Mouse (Mus musculus) intestine, embryonic 14.5 days (tissue): Measurements from ENCODE around the gene Galnt3. TPM values are rescaled to one million over a fixed set of nuclear protein-coding genes. Genes with fewer than 3 reads are reported as not detected.

Experiments used
- ATAC-seq: fragments of 200-750 bp; cut with Nextera tagmentation; replicated peaks from 2 replicates; pipeline ENCODE4 v1.8.0; 2017; ENCODE audit warnings: low read depth, moderate number of reproducible peaks, moderate TSS enrichment, moderate library complexity; ENCODE audit not compliant: low FRiP score, low TSS enrichment
- DNase-seq: peaks from one replicate; pipeline ENCODE4 v3.0.0-alpha.2; 2018; ENCODE audit warnings: low spot score
- H3K27ac ChIP-seq: fragments of 300-500 bp; sonication (generic); 2 replicates; pipeline ENCODE4 v1.5.1; 2014; ENCODE audit warnings: low read depth, mild to moderate bottlenecking, control low read depth
- H3K27me3 ChIP-seq: fragments of 300-500 bp; sonication (generic); replicated peaks from 2 replicates; pipeline ENCODE4 v1.6.1; 2014; ENCODE audit warnings: low read length, control low read depth; ENCODE audit not compliant: control insufficient read depth, insufficient read depth
- H3K36me3 ChIP-seq: fragments of 300-500 bp; sonication (generic); 2 replicates; pipeline ENCODE4 v1.6.1; 2014; ENCODE audit warnings: low read length, control low read depth; ENCODE audit not compliant: control insufficient read depth, insufficient read depth
- H3K4me1 ChIP-seq: fragments of 300-500 bp; sonication (generic); replicated peaks from 2 replicates; pipeline ENCODE4 v1.6.1; 2014; ENCODE audit warnings: low read length, control low read depth, mixed read lengths; ENCODE audit not compliant: control insufficient read depth, insufficient read depth
- H3K4me2 ChIP-seq: fragments of 300-500 bp; sonication (generic); 2 replicates; pipeline ENCODE4 v1.6.1; 2014; ENCODE audit warnings: low read length
- H3K4me3 ChIP-seq: fragments of 300-500 bp; sonication (generic); 2 replicates; pipeline ENCODE4 v1.5.1; 2014; ENCODE audit warnings: low read depth, low read length, control low read depth, mixed read lengths
- H3K9ac ChIP-seq: fragments of 300-500 bp; sonication (generic); 2 replicates; pipeline ENCODE4 v1.6.1; 2014; ENCODE audit warnings: mild to moderate bottlenecking, low read length
- H3K9me3 ChIP-seq: fragments of 300-500 bp; sonication (generic); 2 replicates; pipeline ENCODE4 v1.6.1; 2016; ENCODE audit warnings: low read length, control low read depth; ENCODE audit not compliant: control insufficient read depth
- WGBS: fragments of 180-500 bp; shearing (Covaris S2); extraction: QIAGEN DNeasy Blood & Tissue Kit; methylation state at CpG from one replicate; pipeline ENCODE4 v1.1.7; 2014; 5-methylcytosine and 5-hydroxymethylcytosine counted together
- polyA plus RNA-seq: library from polyadenylated mRNA; unstranded; fragments of >200 nt; fragmentation: Nextera tagmentation; extraction: Ambion mirVana; gene quantifications from 2 replicates; pipeline ENCODE4 v1.2.1, GENCODE M21; 2014

Gene Galnt3
- polyA plus RNA-seq, 1 experiment from 2014 or later: 9.2 TPM

GRCm38 (mm10) chr2:66148654-66149230 is 23.9 kb upstream of the Galnt3 start:
- Histone ChIP-seq H3K36me3 (no peaks in the 10 kb centered on the region), H3K9me3 (no peaks in the 10 kb centered on the region), H3K4me1 (peaks cover 5% of the 10 kb centered on the region), H3K9ac (no peak overlapping the region), H3K4me2 (no peak overlapping the region), H3K4me3 (no peak overlapping the region), H3K27me3 (no peaks in the 10 kb centered on the region), H3K27ac (no peak overlapping the region)
- 82% methylated on average over 10 of the region's 10 CpGs for WGBS
- ATAC-seq: no peak
- DNase-seq: no peak

- ATAC-seq (no peak), DNase-seq (no peak)
- Histone ChIP-seq H3K4me2 (no peak overlapping the region), H3K9me3 (no peaks in the 10 kb centered on the region), H3K4me1 (peaks cover 5% of the 10 kb centered on the region), H3K4me3 (no peak overlapping the region), H3K27ac (no peak overlapping the region), H3K36me3 (no peaks in the 10 kb centered on the region), H3K27me3 (no peaks in the 10 kb centered on the region), H3K9ac (no peak overlapping the region)
- 48% methylated on average over 4 of the region's 4 CpGs for WGBS
Measured at GRCm38 (mm10) chr2:66146473-66146872, 21.7 kb upstream of the Galnt3 start.

GRCm38 (mm10) chr2:66144770-66145169 is 20.0 kb upstream of the Galnt3 start:
- DNase-seq (peak; percentile 58), ATAC-seq (peak; percentile 84)
- Histone ChIP-seq H3K27ac (no peak overlapping the region), H3K9ac (no peak overlapping the region), H3K36me3 (no peaks in the 10 kb centered on the region), H3K4me1 (peaks cover 5% of the 10 kb centered on the region), H3K9me3 (no peaks in the 10 kb centered on the region), H3K27me3 (no peaks in the 10 kb centered on the region), H3K4me3 (no peak overlapping the region), H3K4me2 (no peak overlapping the region)
- WGBS: 6% methylated on average over 5 of the region's 5 CpGs

- Histone ChIP-seq H3K9me3 (no peaks in the 10 kb centered on the region), H3K4me2 (no peak overlapping the region), H3K9ac (no peak overlapping the region), H3K4me1 (peaks cover 5% of the 10 kb centered on the region), H3K36me3 (no peaks in the 10 kb centered on the region), H3K27ac (no peak overlapping the region), H3K27me3 (no peaks in the 10 kb centered on the region), H3K4me3 (no peak overlapping the region)
- 90% methylated on average over 4 of the region's 4 CpGs for WGBS
- no peak for DNase-seq
- no peak for ATAC-seq
Measured at GRCm38 (mm10) chr2:66143284-66143683, 18.5 kb upstream of the Galnt3 start.

- no peaks in the 10 kb centered on the region for H3K27me3 ChIP-seq
- no peak overlapping the region for H3K27ac ChIP-seq
- no peak for DNase-seq
- no peaks in the 10 kb centered on the region for H3K9me3 ChIP-seq
- no peak overlapping the region for H3K4me2 ChIP-seq
- H3K4me1 ChIP-seq: peaks cover 5% of the 10 kb centered on the region
- H3K9ac ChIP-seq: no peak overlapping the region
- WGBS: 73% methylated on average over 2 of the region's 2 CpGs
- no peaks in the 10 kb centered on the region for H3K36me3 ChIP-seq
- no peak overlapping the region for H3K4me3 ChIP-seq
- ATAC-seq: no peak
Measured at GRCm38 (mm10) chr2:66142711-66143110, 17.9 kb upstream of the Galnt3 start.

- WGBS: 92% methylated on average over 2 of the region's 2 CpGs
Measured at GRCm38 (mm10) chr2:66142268-66142667, 17.5 kb upstream of the Galnt3 start.

GRCm38 (mm10) chr2:66140246-66140645 is 15.5 kb upstream of the Galnt3 start:
- Histone ChIP-seq H3K27ac (no peak overlapping the region), H3K4me2 (no peak overlapping the region), H3K4me1 (peaks cover 5% of the 10 kb centered on the region; the same call in 1 of the 2 replicates), H3K9me3 (no peaks in the 10 kb centered on the region), H3K36me3 (no peaks in the 10 kb centered on the region), H3K4me3 (no peak overlapping the region), H3K27me3 (no peaks in the 10 kb centered on the region), H3K9ac (0 out of 2 replicates have a peak overlapping the region, but pooled peaks have one; percentile 10)
- WGBS: 74% methylated on average over 4 of the region's 4 CpGs
- no peak for ATAC-seq
- no peak for DNase-seq

More at GRCm38 (mm10) chr2:66142268-66142667, 17.5 kb upstream of the Galnt3 start:
- H3K36me3 ChIP-seq: no peaks in the 10 kb centered on the region
- H3K9me3 ChIP-seq: no peaks in the 10 kb centered on the region
- H3K4me2 ChIP-seq: no peak overlapping the region
- DNase-seq: no peak
- H3K4me3 ChIP-seq: no peak overlapping the region
- H3K9ac ChIP-seq: no peak overlapping the region
- peaks cover 5% of the 10 kb centered on the region for H3K4me1 ChIP-seq
- no peak overlapping the region for H3K27ac ChIP-seq
- no peaks in the 10 kb centered on the region for H3K27me3 ChIP-seq
- no peak for ATAC-seq

GRCm38 (mm10) chr2:66131862-66132544 is 7.2 kb upstream of the Galnt3 start:
- Histone ChIP-seq H3K27ac (no peak overlapping the region), H3K36me3 (no peaks in the 10 kb centered on the region), H3K4me3 (no peak overlapping the region), H3K9me3 (no peaks in the 10 kb centered on the region), H3K9ac (no peak overlapping the region), H3K27me3 (no peaks in the 10 kb centered on the region), H3K4me2 (no peak overlapping the region), H3K4me1 (no peaks in the 10 kb centered on the region)
- ATAC-seq (no peak), DNase-seq (no peak)
- WGBS: 30% methylated on average over 8 of the region's 8 CpGs

- Histone ChIP-seq H3K4me2 (no peak overlapping the region), H3K9ac (no peak overlapping the region), H3K27ac (no peak overlapping the region), H3K36me3 (no peaks in the 10 kb centered on the region), H3K4me1 (no peaks in the 10 kb centered on the region; the same call in 1 of the 2 replicates), H3K4me3 (no peak overlapping the region), H3K27me3 (peaks cover 16% of the 10 kb centered on the region), H3K9me3 (no peaks in the 10 kb centered on the region)
- ATAC-seq (no peak), DNase-seq (no peak)
- 77% methylated on average over 2 of the region's 2 CpGs for WGBS
Measured at GRCm38 (mm10) chr2:66128941-66129340, 4.1 kb upstream of the Galnt3 start.
